Mouse (Mus musculus): ENCODE measurements around the gene Dyx1c1. TPM values are rescaled to one million over a fixed set of nuclear protein-coding genes. Genes with fewer than 3 reads are reported as not detected.

The Dyx1c1 gene
- 1.0 TPM for polyA plus RNA-seq (2014; fragmentation: Illumina TruSeq; extraction: RNeasy Lipid Tissue Mini Kit (QIAGEN cat#74804); ENCODE audit: low read depth, low replicate concordance)

GRCm38 (mm10) chr9:72958521-72959450 is at the start of gene Dyx1c1, which contains the start of gene Gm44503:
Gene Dyx1c1 (plus strand): TSS chr9:72958785.
Gene Gm44503 (plus strand): TSS chr9:72958852.

GRCm38 (mm10) chr9:72925021-72925934 is 33.3 kb upstream of the Dyx1c1 start, which contains the start of gene Pygo1:
Gene Pygo1 (plus strand): TSS chr9:72925645.

GRCm38 (mm10) chr9:72985250-72986220 is 26.9 kb downstream of the Dyx1c1 start, which contains the start of the genes Ccpg1os and Ccpg1:
Gene Ccpg1os (minus strand): TSS chr9:72985382.
Gene Ccpg1 (plus strand): TSS chr9:72985429.

Other genes starting within 250 kb of the Dyx1c1 start
- gene Prtg, start 151.9 kb upstream of the Dyx1c1 start, polyA plus RNA-seq (2014; fragmentation: Illumina TruSeq; extraction: RNeasy Lipid Tissue Mini Kit (QIAGEN cat#74804); ENCODE audit: low read depth, low replicate concordance), result not detected
- 11.9 TPM for gene Pygo1, start 33.1 kb upstream of the Dyx1c1 start, polyA plus RNA-seq (2014; fragmentation: Illumina TruSeq; extraction: RNeasy Lipid Tissue Mini Kit (QIAGEN cat#74804); ENCODE audit: low read depth, low replicate concordance)
- not detected for gene Gm44503, start 67 bp downstream of the Dyx1c1 start, polyA plus RNA-seq (2014; fragmentation: Illumina TruSeq; extraction: RNeasy Lipid Tissue Mini Kit (QIAGEN cat#74804); ENCODE audit: low read depth, low replicate concordance)
- 11.1 TPM for gene Ccpg1os, start 26.6 kb downstream of the Dyx1c1 start, polyA plus RNA-seq (2014; fragmentation: Illumina TruSeq; extraction: RNeasy Lipid Tissue Mini Kit (QIAGEN cat#74804); ENCODE audit: low read depth, low replicate concordance)
- 105 TPM for gene Ccpg1, start 26.6 kb downstream of the Dyx1c1 start, polyA plus RNA-seq (2014; fragmentation: Illumina TruSeq; extraction: RNeasy Lipid Tissue Mini Kit (QIAGEN cat#74804); ENCODE audit: low read depth, low replicate concordance)
- gene Pigb, start 81.6 kb downstream of the Dyx1c1 start, polyA plus RNA-seq (2014; fragmentation: Illumina TruSeq; extraction: RNeasy Lipid Tissue Mini Kit (QIAGEN cat#74804); ENCODE audit: low read depth, low replicate concordance), result 4.6 TPM
- gene Rab27a, start 86.1 kb downstream of the Dyx1c1 start, polyA plus RNA-seq (2014; fragmentation: Illumina TruSeq; extraction: RNeasy Lipid Tissue Mini Kit (QIAGEN cat#74804); ENCODE audit: low read depth, low replicate concordance), result 4.1 TPM
- not detected for gene Khdc3, start 143.1 kb downstream of the Dyx1c1 start, polyA plus RNA-seq (2014; fragmentation: Illumina TruSeq; extraction: RNeasy Lipid Tissue Mini Kit (QIAGEN cat#74804); ENCODE audit: low read depth, low replicate concordance)
- not detected for gene Gm20509, start 143.7 kb downstream of the Dyx1c1 start, polyA plus RNA-seq (2014; fragmentation: Illumina TruSeq; extraction: RNeasy Lipid Tissue Mini Kit (QIAGEN cat#74804); ENCODE audit: low read depth, low replicate concordance)
- gene Rsl24d1, start 154.6 kb downstream of the Dyx1c1 start, polyA plus RNA-seq (2014; fragmentation: Illumina TruSeq; extraction: RNeasy Lipid Tissue Mini Kit (QIAGEN cat#74804); ENCODE audit: low read depth, low replicate concordance), result 48.4 TPM